Mouse (Mus musculus) heart, embryonic 11.5 days (tissue): ENCODE results near the gene Ankrd33b. TPM values are rescaled to one million over a fixed set of nuclear protein-coding genes. Genes with fewer than 3 reads are reported as not detected.

ENCODE experiments used
- ATAC-seq: fragments of 200-750 bp; cut with Nextera tagmentation; replicated peaks from 2 replicates; pipeline ENCODE4 v1.8.0; 2017; ENCODE audit warnings: moderate library complexity; ENCODE audit not compliant: insufficient number of reproducible peaks, low FRiP score, low TSS enrichment
- H3K27ac ChIP-seq: fragments of 300-500 bp; sonication (generic); 2 replicates; pipeline ENCODE4 v1.5.1; 2014; ENCODE audit warnings: mild to moderate bottlenecking, low read depth, low read length
- H3K27me3 ChIP-seq: fragments of 300-500 bp; sonication (generic); 2 replicates; pipeline ENCODE4 v1.6.1; 2014; ENCODE audit warnings: mild to moderate bottlenecking, low read length, mixed read lengths; ENCODE audit not compliant: control insufficient read depth, insufficient read depth
- H3K36me3 ChIP-seq: fragments of 300-500 bp; sonication (generic); 2 replicates; pipeline ENCODE4 v1.6.1; 2014; ENCODE audit warnings: mild to moderate bottlenecking, low read length, moderate library complexity, mixed read lengths; ENCODE audit not compliant: control insufficient read depth, insufficient read depth
- H3K4me1 ChIP-seq: fragments of 300-500 bp; sonication (generic); 2 replicates; pipeline ENCODE4 v1.6.1; 2014; ENCODE audit warnings: low read length; ENCODE audit not compliant: control insufficient read depth, insufficient read depth
- H3K4me2 ChIP-seq: fragments of 300-500 bp; sonication (generic); 2 replicates; pipeline ENCODE4 v1.6.1; 2014; ENCODE audit warnings: mild to moderate bottlenecking, moderate library complexity
- H3K4me3 ChIP-seq: fragments of 300-500 bp; sonication (generic); 2 replicates; pipeline ENCODE4 v1.5.1; 2014; ENCODE audit warnings: low read depth, low read length
- H3K9ac ChIP-seq: fragments of 300-500 bp; sonication (generic); 2 replicates; pipeline ENCODE4 v1.6.1; 2014; ENCODE audit warnings: mild to moderate bottlenecking, low read depth, low read length, moderate library complexity
- H3K9me3 ChIP-seq: fragments of 300-500 bp; sonication (generic); replicated peaks from 2 replicates; pipeline ENCODE4 v1.6.1; 2016; ENCODE audit warnings: low read length; ENCODE audit not compliant: control insufficient read depth
- WGBS: fragments of 180-500 bp; shearing (Covaris S2); extraction: QIAGEN DNeasy Blood & Tissue Kit; methylation state at CpG from one replicate; pipeline ENCODE4 v1.1.7; 2014; ENCODE audit not compliant: insufficient replicate concordance; 5-methylcytosine and 5-hydroxymethylcytosine counted together
- polyA plus RNA-seq: library from polyadenylated mRNA; unstranded; fragments of >200 nt; fragmentation: Nextera tagmentation; extraction: Ambion mirVana; gene quantifications from 2 replicates; pipeline ENCODE4 v1.2.1, GENCODE M21; 2014

Ankrd33b gene
- polyA plus RNA-seq, 1 experiment from 2014 or later = 2.2 TPM

GRCm38 (mm10) chr15:31349810-31350341, 17.6 kb downstream of the Ankrd33b start:
- H3K27ac ChIP-seq = no peak overlapping the region
- no peak overlapping the region for H3K9ac ChIP-seq
- WGBS = 60% methylated on average over 7 of the region's 7 CpGs
- no peak for ATAC-seq
- H3K27me3 ChIP-seq = no peaks in the 10 kb centered on the region
- H3K4me2 ChIP-seq = no peak overlapping the region
- H3K4me1 ChIP-seq = no peaks in the 10 kb centered on the region
- H3K4me3 ChIP-seq = no peak overlapping the region
- no peaks in the 10 kb centered on the region for H3K36me3 ChIP-seq
- no peaks in the 10 kb centered on the region for H3K9me3 ChIP-seq

- no peak for ATAC-seq
- H3K36me3 ChIP-seq = no peaks in the 10 kb centered on the region
- no peaks in the 10 kb centered on the region for H3K9me3 ChIP-seq
- WGBS = 83% methylated on average over 5 of the region's 5 CpGs
- H3K4me2 ChIP-seq = no peak overlapping the region
- H3K9ac ChIP-seq = no peak overlapping the region
- no peaks in the 10 kb centered on the region for H3K27me3 ChIP-seq
- H3K4me1 ChIP-seq = no peaks in the 10 kb centered on the region
- no peak overlapping the region for H3K27ac ChIP-seq
- no peak overlapping the region for H3K4me3 ChIP-seq
These were observed 18.5 kb downstream of the Ankrd33b start for GRCm38 (mm10) chr15:31349046-31349445.

- H3K4me1 ChIP-seq = no peaks in the 10 kb centered on the region; the same call in 1 of the 2 replicates
- 70% methylated on average over 5 of the region's 5 CpGs for WGBS
These were observed 19.3 kb downstream of the Ankrd33b start for GRCm38 (mm10) chr15:31348241-31348640.

GRCm38 (mm10) chr15:31346508-31346907, 21.0 kb downstream of the Ankrd33b start:
- Histone ChIP-seq H3K9me3 (no peaks in the 10 kb centered on the region), H3K27me3 (no peaks in the 10 kb centered on the region), H3K4me3 (no peak overlapping the region), H3K9ac (no peak overlapping the region), H3K4me1 (peaks cover 7% of the 10 kb centered on the region; the same call in 1 of the 2 replicates), H3K36me3 (no peaks in the 10 kb centered on the region), H3K4me2 (no peak overlapping the region), H3K27ac (no peak overlapping the region)
- 63% methylated on average over 2 of the region's 2 CpGs for WGBS
- ATAC-seq = no peak

More at GRCm38 (mm10) chr15:31348241-31348640, 19.3 kb downstream of the Ankrd33b start:
- Histone ChIP-seq H3K9ac (no peak overlapping the region), H3K9me3 (no peaks in the 10 kb centered on the region), H3K36me3 (no peaks in the 10 kb centered on the region), H3K27ac (no peak overlapping the region), H3K4me3 (no peak overlapping the region), H3K4me2 (no peak overlapping the region), H3K27me3 (no peaks in the 10 kb centered on the region)
- ATAC-seq = no peak

GRCm38 (mm10) chr15:31345366-31345765, 22.2 kb downstream of the Ankrd33b start:
- H3K27me3 ChIP-seq = no peaks in the 10 kb centered on the region

GRCm38 (mm10) chr15:31344811-31345211, 22.7 kb downstream of the Ankrd33b start:
- H3K36me3 ChIP-seq = no peaks in the 10 kb centered on the region
- H3K27ac ChIP-seq = no peak overlapping the region
- peaks cover 7% of the 10 kb centered on the region; the same call in 1 of the 2 replicates for H3K4me1 ChIP-seq
- no peaks in the 10 kb centered on the region for H3K9me3 ChIP-seq
- H3K4me3 ChIP-seq = no peak overlapping the region
- no peak overlapping the region for H3K4me2 ChIP-seq
- H3K27me3 ChIP-seq = no peaks in the 10 kb centered on the region
- no peak for ATAC-seq
- no peak overlapping the region for H3K9ac ChIP-seq
- WGBS = 83% methylated on average over 18 of the region's 18 CpGs

More at GRCm38 (mm10) chr15:31345366-31345765, 22.2 kb downstream of the Ankrd33b start:
- Histone ChIP-seq H3K4me1 (peaks cover 7% of the 10 kb centered on the region; the same call in 1 of the 2 replicates), H3K4me2 (no peak overlapping the region), H3K4me3 (no peak overlapping the region), H3K9ac (no peak overlapping the region), H3K36me3 (no peaks in the 10 kb centered on the region), H3K27ac (no peak overlapping the region), H3K9me3 (no peaks in the 10 kb centered on the region)
- ATAC-seq = no peak
- WGBS = 67% methylated on average over 9 of the region's 9 CpGs

GRCm38 (mm10) chr15:31343602-31344001, 23.9 kb downstream of the Ankrd33b start:
- WGBS = 42% methylated on average over 6 of the region's 6 CpGs
- H3K4me3 ChIP-seq = no peak overlapping the region
- H3K9ac ChIP-seq = no peak overlapping the region
- ATAC-seq = no peak
- no peaks in the 10 kb centered on the region for H3K27me3 ChIP-seq
- no peak overlapping the region for H3K27ac ChIP-seq
- H3K36me3 ChIP-seq = no peaks in the 10 kb centered on the region
- H3K9me3 ChIP-seq = no peaks in the 10 kb centered on the region
- peaks cover 7% of the 10 kb centered on the region; the same call in 1 of the 2 replicates for H3K4me1 ChIP-seq
- H3K4me2 ChIP-seq = no peak overlapping the region

- Histone ChIP-seq H3K27me3 (no peaks in the 10 kb centered on the region), H3K4me3 (no peak overlapping the region), H3K36me3 (no peaks in the 10 kb centered on the region), H3K4me2 (no peak overlapping the region), H3K27ac (no peak overlapping the region), H3K4me1 (peaks cover 7% of the 10 kb centered on the region; the same call in 1 of the 2 replicates), H3K9ac (no peak overlapping the region), H3K9me3 (no peaks in the 10 kb centered on the region)
- WGBS = 57% methylated on average over 8 of the region's 8 CpGs
- no peak for ATAC-seq
These were observed 25.0 kb downstream of the Ankrd33b start for GRCm38 (mm10) chr15:31342496-31342901.

GRCm38 (mm10) chr15:31342001-31342400, 25.5 kb downstream of the Ankrd33b start:
- no peak overlapping the region for H3K27ac ChIP-seq
- no peak overlapping the region for H3K4me3 ChIP-seq
- no peaks in the 10 kb centered on the region for H3K9me3 ChIP-seq
- ATAC-seq = no peak
- H3K9ac ChIP-seq = no peak overlapping the region
- WGBS = 32% methylated on average over 1 of the region's 1 CpGs
- no peak overlapping the region for H3K4me2 ChIP-seq
- no peaks in the 10 kb centered on the region for H3K27me3 ChIP-seq
- peaks cover 7% of the 10 kb centered on the region; the same call in 1 of the 2 replicates for H3K4me1 ChIP-seq
- H3K36me3 ChIP-seq = no peaks in the 10 kb centered on the region
